ENCODE assay signal across 9 mouse cellular contexts in genomic region chr15:7263822-7264221, GRCm38 (mm10).
DNase-seq lines count a peak whose midpoint lies in the region; ATAC-seq and TF ChIP-seq lines count a peak whose summit lies in the region.
"Had no signal": no experiment of that assay in that cellular context is flagged by ENCODE, and none has a peak within 500 bp of the region (broad histone marks: within the 10 kb centered on the region; RNA-seq: fewer than 3 reads in every experiment).

No protein-coding gene starts in this region.

- H3K4me2 ChIP-seq in heart, embryonic 16.5 days (ENCODE audit: low read depth, low read length): no peak overlapping the region
- H3K4me2 ChIP-seq in liver, embryonic 16.5 days (ENCODE audit: low read depth, low read length): no peak overlapping the region
- H3K4me2 ChIP-seq: heart, embryonic 15.5 days had no signal

- TF ChIP-seq CTCF in E14TG2a.4 (conservative IDR thresholded peaks at IDR 0.05; ENCODE audit: low read length): peak; percentile 95
- TF ChIP-seq CTCF in bone marrow macrophage, adult 2 months (IDR thresholded peaks at IDR 0.05; ENCODE audit: low read depth, low read length): peak; percentile 74

- no peak overlapping the region for H3K9ac ChIP-seq in heart, embryonic 16.5 days (ENCODE audit: low read length)
- H3K9ac ChIP-seq in liver, embryonic 16.5 days (ENCODE audit: low read depth, low read length): no peak overlapping the region
- H3K9ac ChIP-seq: heart, embryonic 15.5 days had no signal

- peaks cover 3% of the 10 kb centered on the region; the same call in 1 of the 2 replicates for H3K4me1 ChIP-seq in E14TG2a.4 (replicated peaks; ENCODE audit: low read depth, low read length)
- H3K4me1 ChIP-seq in bone marrow macrophage, adult 2 months (ENCODE audit: control insufficient read depth, insufficient read depth, low read length): no peaks in the 10 kb centered on the region
- H3K4me1 ChIP-seq in heart, embryonic 16.5 days (ENCODE audit: control insufficient read depth, insufficient read depth, low read length): no peaks in the 10 kb centered on the region
- no peaks in the 10 kb centered on the region for H3K4me1 ChIP-seq in liver, embryonic 16.5 days (ENCODE audit: control insufficient read depth, low read depth, low read length)
- H3K4me1 ChIP-seq: heart, embryonic 15.5 days had no signal

- H3K27ac ChIP-seq in bone marrow macrophage, adult 2 months (ENCODE audit: insufficient read depth, low read depth, low read length): no peak overlapping the region
- H3K27ac ChIP-seq in heart, embryonic 16.5 days (ENCODE audit: low read length): no peak overlapping the region
- no peak overlapping the region for H3K27ac ChIP-seq in liver, embryonic 16.5 days (ENCODE audit: low read length)
- H3K27ac ChIP-seq: heart, embryonic 15.5 days had no signal

- WGBS in heart, embryonic 16.5 days: 9% methylated on average over 3 of the region's 3 CpGs
- WGBS in liver, embryonic 16.5 days (ENCODE audit: insufficient replicate concordance): 6% methylated on average over 3 of the region's 3 CpGs

- TF ChIP-seq POLR2A in bone marrow macrophage, adult 2 months (IDR thresholded peaks at IDR 0.05; ENCODE audit: borderline replicate concordance, low read depth, low read length): no peak

- peak; percentile 88 for DNase-seq in kidney, postnatal 14 days
- DNase-seq in ovary, adult 18-20 months (ENCODE audit: low spot score): peak; percentile 66
- peak; percentile 61 for DNase-seq in thymus, postnatal 0 days (ENCODE audit: low spot score)

- H3K9me3 ChIP-seq in E14TG2a.4 (ENCODE audit: low read length): no peaks in the 10 kb centered on the region; the same call in 1 of the 2 replicates
- no peaks in the 10 kb centered on the region for H3K9me3 ChIP-seq in heart, embryonic 16.5 days (replicated peaks; ENCODE audit: control insufficient read depth, low read length)
- no peaks in the 10 kb centered on the region for H3K9me3 ChIP-seq in liver, embryonic 16.5 days (replicated peaks; ENCODE audit: control insufficient read depth, low read length)
- H3K9me3 ChIP-seq: heart, embryonic 15.5 days had no signal

- no peak overlapping the region for H3K4me3 ChIP-seq in E14TG2a.4 (replicated peaks; ENCODE audit: low read length)
- no peak overlapping the region for H3K4me3 ChIP-seq in bone marrow macrophage, adult 2 months (ENCODE audit: insufficient read depth, low read length)
- no peak overlapping the region for H3K4me3 ChIP-seq in heart, embryonic 16.5 days (ENCODE audit: low read length)
- H3K4me3 ChIP-seq in liver, embryonic 16.5 days (ENCODE audit: low read depth, low read length): no peak overlapping the region
- H3K4me3 ChIP-seq: heart, embryonic 15.5 days had no signal

- 0 out of 2 replicates have a peak, but pooled peaks have one; percentile 57 for ATAC-seq in erythroid progenitor cell, adult 5-6 weeks (replicated peaks; ENCODE audit: low FRiP score, poor library complexity, severe bottlenecking)
- peak; percentile 73 for ATAC-seq in heart, embryonic 16.5 days (replicated peaks; ENCODE audit: extremely low read depth, insufficient read depth, low FRiP score)
- ATAC-seq in liver, embryonic 16.5 days (ENCODE audit: low read depth): 0 out of 2 replicates have a peak, but pooled peaks have one; percentile 19

- no peaks in the 10 kb centered on the region for H3K36me3 ChIP-seq in E14TG2a.4 (ENCODE audit: insufficient read depth, low read length)
- no peaks in the 10 kb centered on the region for H3K36me3 ChIP-seq in heart, embryonic 16.5 days (ENCODE audit: control insufficient read depth, insufficient read depth)
- H3K36me3 ChIP-seq in liver, embryonic 16.5 days (ENCODE audit: control insufficient read depth, insufficient read depth): no peaks in the 10 kb centered on the region
- H3K36me3 ChIP-seq: heart, embryonic 15.5 days had no signal

- no peaks in the 10 kb centered on the region for H3K27me3 ChIP-seq in E14TG2a.4 (ENCODE audit: insufficient read depth, low read length)
- H3K27me3 ChIP-seq in heart, embryonic 16.5 days (ENCODE audit: control insufficient read depth, insufficient read depth, low read length): no peaks in the 10 kb centered on the region
- no peaks in the 10 kb centered on the region for H3K27me3 ChIP-seq in liver, embryonic 16.5 days (ENCODE audit: control insufficient read depth, insufficient read depth, low read depth, low read length)
- H3K27me3 ChIP-seq: heart, embryonic 15.5 days had no signal

Comparison
In these comparisons a context has a peak if more than half of its experiments do, and no peak if none do; other contexts are left out.
1. ATAC-seq: peak in every context shown above with its lines; median percentile 73 in heart, embryonic 16.5 days; 57 in erythroid progenitor cell, adult 5-6 weeks; 19 in liver, embryonic 16.5 days.